Mouse (Mus musculus) heart, embryonic 12.5 days (tissue): ENCODE data around the gene Rnf121. TPM values are rescaled to one million over a fixed set of nuclear protein-coding genes. Genes with fewer than 3 reads are reported as not detected.

Source experiments
- polyA plus RNA-seq: library from polyadenylated mRNA; unstranded; fragments of >200 nt; fragmentation: Nextera tagmentation; extraction: Ambion mirVana; gene quantifications from 2 replicates; pipeline ENCODE4 v1.2.1, GENCODE M21; 2016

Rnf121 gene
- polyA plus RNA-seq, 1 experiment from 2014 or later, result 21.3 TPM

Other genes with a start within 250 kb of the Rnf121 start
- 0.10 TPM in 1 of 2 replicates, not detected in the other for gene Phox2a, start 247.2 kb downstream of the Rnf121 start, polyA plus RNA-seq
- gene Inppl1, start 227.2 kb downstream of the Rnf121 start, polyA plus RNA-seq, result 44.8 and 56.8 TPM in 2 replicates
- not detected in 2 replicates for gene Folr2, start 208.3 kb downstream of the Rnf121 start, polyA plus RNA-seq
- 58.0 and 61.0 TPM in 2 replicates for gene Anapc15, start 201.8 kb downstream of the Rnf121 start, polyA plus RNA-seq
- gene Folr1, start 194.7 kb downstream of the Rnf121 start, polyA plus RNA-seq, result 4.1 TPM in 2 replicates
- 128 and 131 TPM in 2 replicates for gene Lamtor1, start 159.6 kb downstream of the Rnf121 start, polyA plus RNA-seq
- gene Tomt, start 159.1 kb downstream of the Rnf121 start, polyA plus RNA-seq, result 0.42 and 0.45 TPM in 2 replicates
- gene Lrrc51, start 131.6 kb downstream of the Rnf121 start, polyA plus RNA-seq, result 4.2 and 5.0 TPM in 2 replicates
- gene Numa1, start 131.4 kb downstream of the Rnf121 start, polyA plus RNA-seq, result 67.8 and 70.6 TPM in 2 replicates
- 1.8 TPM in 2 replicates for gene Il18bp, start 46.8 kb downstream of the Rnf121 start, polyA plus RNA-seq
- gene Xndc1, start within 50 bp of the Rnf121 start, polyA plus RNA-seq, result 26.5 and 27.5 TPM in 2 replicates
- 0.90 and 1.5 TPM in 2 replicates for gene Xntrpc, start 244 bp upstream of the Rnf121 start, polyA plus RNA-seq
- 0.15 and 0.58 TPM in 2 replicates for gene Trpc2, start 17.6 kb upstream of the Rnf121 start, polyA plus RNA-seq
- 8.0 and 9.0 TPM in 2 replicates for gene Art1, start 36.3 kb upstream of the Rnf121 start, polyA plus RNA-seq
- 1.4 and 2.3 TPM in 2 replicates for gene Art5, start 44.0 kb upstream of the Rnf121 start, polyA plus RNA-seq
- not detected in 2 replicates for gene Chrna10, start 51.4 kb upstream of the Rnf121 start, polyA plus RNA-seq
- 35.8 and 38.1 TPM in 2 replicates for gene Nup98, start 144.7 kb upstream of the Rnf121 start, polyA plus RNA-seq
- 50.7 and 55.6 TPM in 2 replicates for gene Pgap2, start 144.7 kb upstream of the Rnf121 start, polyA plus RNA-seq
- 41.9 and 42.7 TPM in 2 replicates for gene Rhog, start 190.6 kb upstream of the Rnf121 start, polyA plus RNA-seq
- gene Stim1, start 202.3 kb upstream of the Rnf121 start, polyA plus RNA-seq, result 16.8 and 19.1 TPM in 2 replicates